Mouse (Mus musculus) liver, adult 2 months (tissue): Measurements from ENCODE around the gene Olfr1428. TPM values are rescaled to one million over a fixed set of nuclear protein-coding genes. Genes with fewer than 3 reads are reported as not detected.

ENCODE experiments used
- DNase-seq: peaks from one replicate; pipeline ENCODE4 v3.0.0-alpha.2; 2011; ENCODE audit warnings: low read depth, low spot score; ENCODE audit errors: extremely low read depth
- H3K27ac ChIP-seq: fragments of 200-500 bp; replicated peaks from 2 replicates; pipeline ENCODE4 v1.5.1; 2012; ENCODE audit warnings: low read depth, mild to moderate bottlenecking, control low read depth, inconsistent platforms, low read length; ENCODE audit not compliant: insufficient read depth
- H3K27me3 ChIP-seq: fragments of 200-500 bp; 2 replicates; pipeline ENCODE4 v1.6.1; 2012; ENCODE audit warnings: mild to moderate bottlenecking, moderate library complexity, low read length, inconsistent platforms; ENCODE audit not compliant: control insufficient read depth, insufficient read depth
- H3K36me3 ChIP-seq: fragments of 200-500 bp; 2 replicates; pipeline ENCODE4 v1.6.1; 2012; ENCODE audit warnings: low read length, inconsistent platforms; ENCODE audit not compliant: control insufficient read depth, insufficient read depth
- H3K4me1 ChIP-seq: fragments of 200-500 bp; 2 replicates; pipeline ENCODE4 v1.6.1; 2011; ENCODE audit warnings: low read length; ENCODE audit not compliant: control insufficient read depth, insufficient read depth
- H3K4me3 ChIP-seq: fragments of 200-500 bp; 2 replicates; pipeline ENCODE4 v1.5.1; 2011; ENCODE audit warnings: low read depth, mild to moderate bottlenecking, control low read depth, low read length, moderate library complexity; ENCODE audit not compliant: insufficient read depth
- H3K79me2 ChIP-seq: fragments of 200-500 bp; 2 replicates; pipeline ENCODE4 v1.6.1; 2012; ENCODE audit warnings: inconsistent platforms, mild to moderate bottlenecking, low read length, moderate library complexity; ENCODE audit not compliant: control insufficient read depth, insufficient read depth
- H3K9ac ChIP-seq: fragments of 200-500 bp; 2 replicates; pipeline ENCODE4 v1.6.1; 2012; ENCODE audit warnings: low read depth, mild to moderate bottlenecking, control low read depth, inconsistent platforms, low read length
- CTCF ChIP-seq: fragments of 200-500 bp; IDR thresholded peaks from 2 replicates; pipeline ENCODE4 v1.5.1; 2011; ENCODE audit warnings: low read depth, low read length, control low read depth
- POLR2A ChIP-seq: fragments of 200-500 bp; IDR thresholded peaks from 2 replicates; pipeline ENCODE4 v1.6.1; 2011; ENCODE audit warnings: low read length, control low read depth; ENCODE audit not compliant: insufficient read depth; ENCODE audit errors: extremely low read depth
- WGBS: fragments of 180-500 bp; shearing (Covaris S2); methylation state at CpG from one replicate; pipeline ENCODE4 v1.1.7; 2018; 5-methylcytosine and 5-hydroxymethylcytosine counted together
- polyA plus RNA-seq: library from polyadenylated mRNA; depleted of rRNA; stranded (reverse); fragments of >200 nt; gene quantifications from 2 replicates; pipeline ENCODE4 v1.2.3, GENCODE M21; 2012; rRNA removed
- total RNA-seq: library from RNA; depleted of rRNA; stranded (reverse); fragments of >200 nt; gene quantifications from 2 replicates; pipeline ENCODE4 v1.2.3, GENCODE M21; 2014; rRNA removed

Gene Olfr1428
- total RNA-seq (not detected in 2 replicates), polyA plus RNA-seq (not detected in 2 replicates)

DNA sequence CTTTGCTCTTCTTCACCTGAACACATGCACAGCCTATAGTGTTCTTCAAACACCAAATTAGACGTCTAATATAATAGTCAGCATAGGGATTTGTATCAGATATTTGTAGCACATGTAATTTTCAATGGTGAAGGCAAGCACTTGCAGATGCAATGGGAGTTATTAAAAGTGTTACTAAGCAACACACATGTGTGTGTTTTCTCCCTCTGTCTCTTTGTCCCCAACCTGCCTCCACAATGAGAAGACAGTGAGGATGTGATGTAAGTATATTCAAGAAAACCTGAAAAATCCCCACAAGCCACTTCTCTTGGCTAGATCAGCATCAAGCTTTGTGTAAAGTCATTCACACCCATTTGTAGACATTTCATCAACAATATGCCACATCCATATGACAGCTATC, at the start of gene Olfr1428:
Gene Olfr1428, minus strand, starts transcription at position 101 of the 400 bp plus-strand sequence.
- Histone ChIP-seq H3K27me3 (no peaks in the 10 kb centered on the region; the same call in 1 of the 2 replicates), H3K36me3 (no peaks in the 10 kb centered on the region), H3K4me3 (no peak within 1 kb of the TSS), H3K79me2 (no peaks in the 10 kb centered on the region), H3K4me1 (no peaks in the 10 kb centered on the region), H3K27ac (no peak within 1 kb of the TSS), H3K9ac (no peak within 1 kb of the TSS)
- 63% methylated on average over 1 of the region's 1 CpGs for WGBS
- DNase-seq: no peak
- TF ChIP-seq CTCF (no peak), POLR2A (no peak)

DNA sequence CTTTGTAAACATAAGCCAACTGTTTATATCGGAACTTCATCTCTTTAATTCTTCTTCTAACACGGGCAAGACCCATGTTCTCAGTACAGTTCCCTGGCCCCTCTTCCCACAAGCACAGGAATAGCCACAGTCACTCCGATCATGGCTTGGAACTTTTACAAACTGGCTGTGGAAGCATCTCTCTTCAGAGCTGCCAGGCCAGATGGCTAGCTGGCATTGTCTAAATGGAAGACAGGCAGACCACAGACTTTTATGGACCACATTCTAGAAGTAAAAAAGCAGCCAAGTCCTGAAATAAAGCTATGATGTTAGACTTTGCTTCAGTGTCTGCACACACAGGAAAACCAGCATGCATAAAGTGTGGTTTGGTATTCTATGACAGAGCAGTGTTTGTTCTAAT, 29.8 kb upstream of the Olfr1428 start:
- Histone ChIP-seq H3K36me3 (no peaks in the 10 kb centered on the region), H3K4me1 (no peaks in the 10 kb centered on the region), H3K79me2 (no peaks in the 10 kb centered on the region), H3K4me3 (no peak overlapping the region), H3K27ac (no peak overlapping the region), H3K9ac (no peak overlapping the region), H3K27me3 (no peaks in the 10 kb centered on the region)
- TF ChIP-seq POLR2A: no peak
- TF ChIP-seq CTCF: no peak
- DNase-seq: no peak
- 89% methylated on average over 3 of the region's 3 CpGs for WGBS

DNA sequence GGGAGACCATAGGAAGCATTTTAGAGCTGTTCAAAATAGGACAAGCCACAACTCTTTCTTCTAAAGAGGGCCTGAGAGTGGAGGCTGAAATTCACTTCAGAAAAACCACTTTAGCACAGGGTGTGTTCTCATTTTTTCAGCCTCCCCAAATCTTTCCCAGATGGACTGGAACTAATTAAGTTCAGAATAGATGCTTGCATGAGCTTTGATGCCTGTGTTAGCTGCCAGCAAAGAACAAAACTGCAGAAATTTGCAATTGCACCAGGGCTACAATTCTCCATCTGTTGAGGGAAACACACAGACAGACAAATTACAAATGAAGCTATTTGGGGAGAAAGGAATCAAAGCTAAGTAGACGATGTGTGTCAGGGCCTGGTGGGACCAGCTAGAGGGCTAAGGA, 27.7 kb upstream of the Olfr1428 start:
- TF ChIP-seq POLR2A (no peak), CTCF (no peak)
- Histone ChIP-seq H3K9ac (no peak overlapping the region), H3K27me3 (no peaks in the 10 kb centered on the region), H3K79me2 (no peaks in the 10 kb centered on the region), H3K4me1 (no peaks in the 10 kb centered on the region), H3K36me3 (no peaks in the 10 kb centered on the region), H3K4me3 (no peak overlapping the region), H3K27ac (no peak overlapping the region)
- no peak for DNase-seq
- WGBS: 64% methylated on average over 1 of the region's 1 CpGs

DNA sequence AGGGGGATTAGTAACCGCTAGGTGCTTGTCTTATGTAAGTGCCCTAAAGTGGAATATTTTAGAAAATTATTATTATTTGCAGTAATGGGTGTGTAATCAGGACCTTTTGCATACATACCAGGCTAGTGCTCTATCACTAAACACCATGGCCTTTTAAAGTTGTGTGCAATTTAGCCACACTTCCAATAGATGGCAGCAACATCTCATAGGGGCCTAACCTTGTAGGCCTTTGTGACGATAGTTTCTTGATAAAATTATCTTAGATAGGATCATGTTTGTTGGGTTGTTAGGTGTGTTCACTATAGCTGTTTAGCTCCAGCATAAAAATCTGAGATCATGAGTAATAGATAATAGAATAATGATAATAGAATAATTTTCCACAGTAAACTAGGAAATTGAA, 18.6 kb upstream of the Olfr1428 start:
- peak; percentile 10 for DNase-seq
- H3K4me1 ChIP-seq: no peaks in the 10 kb centered on the region
- H3K4me3 ChIP-seq: no peak overlapping the region
- no peak overlapping the region for H3K27ac ChIP-seq
- H3K36me3 ChIP-seq: no peaks in the 10 kb centered on the region
- TF ChIP-seq CTCF: no peak
- no peak for TF ChIP-seq POLR2A
- no peaks in the 10 kb centered on the region for H3K79me2 ChIP-seq
- H3K27me3 ChIP-seq: no peaks in the 10 kb centered on the region
- no peak overlapping the region for H3K9ac ChIP-seq
- 51% methylated on average over 2 of the region's 2 CpGs for WGBS

DNA sequence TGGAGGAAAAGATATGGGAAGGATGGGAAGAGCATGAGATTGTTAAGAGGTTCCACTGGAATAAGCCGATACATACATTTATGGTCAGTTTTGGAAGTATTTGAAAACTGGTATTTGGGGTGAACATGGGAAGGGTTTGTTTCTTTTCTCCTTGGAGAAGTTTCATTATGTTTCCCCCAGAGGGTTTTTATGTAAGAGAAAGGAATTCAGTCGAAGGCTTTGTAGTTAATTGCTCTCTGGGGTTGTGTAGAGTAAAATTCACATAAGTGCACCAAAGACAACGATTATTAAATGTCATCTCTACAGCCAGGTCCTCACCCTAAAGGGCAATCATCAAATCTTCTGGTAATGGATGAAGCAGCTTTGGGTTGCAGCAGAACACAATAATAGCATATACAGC, 7.4 kb upstream of the Olfr1428 start, which contains the start of gene Olfr76:
Gene Olfr76, minus strand, starts transcription at position 101 of the 400 bp plus-strand sequence.
- no peaks in the 10 kb centered on the region for H3K4me1 ChIP-seq
- H3K27me3 ChIP-seq: no peaks in the 10 kb centered on the region
- H3K9ac ChIP-seq: no peak within 1 kb of the TSS
- TF ChIP-seq CTCF: no peak
- TF ChIP-seq POLR2A: no peak
- H3K4me3 ChIP-seq: no peak within 1 kb of the TSS
- H3K27ac ChIP-seq: no peak within 1 kb of the TSS
- no peak for DNase-seq
- H3K36me3 ChIP-seq: no peaks in the 10 kb centered on the region
- H3K79me2 ChIP-seq: no peaks in the 10 kb centered on the region
- WGBS: 74% methylated on average over 3 of the region's 3 CpGs

DNA sequence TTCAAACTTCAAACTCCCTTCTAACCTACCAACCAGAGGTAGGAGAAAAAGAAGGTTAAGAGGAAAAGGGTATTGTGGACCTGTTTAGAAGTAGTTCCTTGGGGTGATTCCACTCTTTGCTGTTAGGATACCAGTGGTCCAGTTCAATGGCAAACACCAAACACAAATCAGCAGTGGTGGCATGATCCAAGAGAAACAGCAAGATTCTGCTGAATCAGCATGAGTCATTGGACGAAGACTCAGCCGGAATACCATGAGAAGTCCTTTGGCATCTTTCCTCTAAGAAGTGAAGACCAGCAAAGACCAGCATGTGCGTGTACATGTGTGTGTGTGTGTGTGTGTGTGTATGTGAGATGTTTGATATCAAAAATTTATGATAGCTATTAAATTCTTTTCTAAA, 767 bp upstream of the Olfr1428 start:
- no peak overlapping the region for H3K9ac ChIP-seq
- TF ChIP-seq CTCF: no peak
- no peak for TF ChIP-seq POLR2A
- no peaks in the 10 kb centered on the region for H3K79me2 ChIP-seq
- H3K36me3 ChIP-seq: no peaks in the 10 kb centered on the region
- H3K27me3 ChIP-seq: no peaks in the 10 kb centered on the region; the same call in 1 of the 2 replicates
- 81% methylated on average over 3 of the region's 3 CpGs for WGBS
- DNase-seq: no peak
- no peak overlapping the region for H3K27ac ChIP-seq
- no peaks in the 10 kb centered on the region for H3K4me1 ChIP-seq
- no peak overlapping the region for H3K4me3 ChIP-seq

DNA sequence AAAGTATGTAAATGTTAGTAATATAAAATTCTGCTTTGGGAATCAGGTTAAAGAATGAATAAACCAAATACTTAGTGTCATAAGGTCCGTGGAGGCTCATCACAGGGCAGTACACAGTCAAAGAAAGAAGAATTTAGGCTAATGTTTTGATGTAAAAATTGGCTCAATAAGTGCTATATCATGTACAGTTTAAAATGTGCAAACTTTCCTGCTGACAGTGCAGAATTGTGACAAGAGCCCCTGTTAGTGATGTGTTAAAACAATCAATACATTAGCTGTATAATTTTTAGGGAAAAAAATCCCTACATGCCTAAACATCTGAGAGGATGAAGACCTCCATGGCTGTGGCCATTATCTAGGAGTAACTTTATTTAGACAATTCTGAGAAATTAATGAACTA, 1.9 kb downstream of the Olfr1428 start:
- DNase-seq: no peak
- no peaks in the 10 kb centered on the region for H3K79me2 ChIP-seq
- WGBS: 50% methylated on average over 1 of the region's 1 CpGs
- no peak overlapping the region for H3K27ac ChIP-seq
- no peaks in the 10 kb centered on the region; the same call in 1 of the 2 replicates for H3K27me3 ChIP-seq
- no peaks in the 10 kb centered on the region for H3K4me1 ChIP-seq
- H3K9ac ChIP-seq: no peak overlapping the region
- TF ChIP-seq POLR2A (no peak), CTCF (no peak)
- H3K4me3 ChIP-seq: no peak overlapping the region
- no peaks in the 10 kb centered on the region for H3K36me3 ChIP-seq
